Mouse (Mus musculus): Measurements from ENCODE around the gene Cdca4. TPM values are rescaled to one million over a fixed set of nuclear protein-coding genes. Genes with fewer than 3 reads are reported as not detected.

The Cdca4 gene
- 10 to 100 TPM; 66.6 to 83.4 TPM for polyA plus RNA-seq (2017; shearing (Covaris generic))

GRCm38 (mm10) chr12:112829244-112829864 is at the start of gene Cdca4:
Cdca4 (minus strand) TSS chr12:112829423.

GRCm38 (mm10) chr12:112868178-112869087 is 39.2 kb upstream of the Cdca4 start, which contains the start of gene Gpr132:
Gpr132 (minus strand) TSS chr12:112868228.

DNA sequence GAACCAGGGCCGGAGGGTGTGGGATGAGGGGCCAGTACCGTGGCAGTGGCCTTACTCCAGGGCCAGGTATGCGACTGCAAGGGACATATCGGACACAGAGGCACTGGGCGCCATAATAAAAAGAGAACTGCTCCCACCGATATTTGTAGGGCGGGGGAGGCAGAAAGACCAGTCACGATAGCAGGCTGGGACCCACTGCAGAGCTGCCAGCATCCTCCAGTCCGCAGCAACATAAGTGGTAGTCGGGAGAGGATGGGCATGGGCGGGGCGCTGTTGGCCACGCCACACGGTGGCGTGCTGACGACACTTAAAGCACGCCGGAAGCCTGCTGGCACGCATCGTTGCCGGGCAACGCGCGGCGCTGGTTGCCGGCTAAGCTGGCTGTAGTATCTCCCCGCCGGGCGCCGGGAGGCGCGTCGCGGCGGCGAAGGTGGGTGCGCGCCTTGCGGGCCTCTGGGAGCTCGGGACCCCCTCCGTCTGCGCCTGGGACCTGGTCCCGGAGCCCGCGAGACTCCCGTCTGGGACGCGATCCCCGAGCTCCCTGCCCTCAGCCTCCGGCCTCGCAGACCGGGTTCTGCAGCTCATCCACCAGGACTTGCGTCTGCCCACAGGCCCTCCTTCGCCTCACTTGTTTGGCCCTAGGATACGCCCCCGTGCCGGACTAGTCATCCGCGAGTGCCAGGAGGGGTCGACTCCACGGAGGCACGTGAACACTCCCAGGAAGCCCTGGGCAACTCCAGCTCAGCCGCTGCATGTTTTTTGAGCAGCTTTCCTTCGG is 20.4 kb downstream of the Cdca4 start, which contains the start of gene Clba1:
TSS of gene Clba1 (plus strand) at position 351 of the 778 bp plus-strand sequence.

GRCm38 (mm10) chr12:112801864-112802846 is 27.1 kb downstream of the Cdca4 start, which contains the start of gene Ahnak2:
Ahnak2 (minus strand) TSS chr12:112802657.

Other genes with a start within 250 kb of the Cdca4 start
- 10 to 100 TPM; 11.5 to 12.0 TPM for gene Inf2, start 240.6 kb downstream of the Cdca4 start, polyA plus RNA-seq (2017; shearing (Covaris generic))
- 1 to 10 TPM in 1 of 2 experiments, under 1 TPM in 1; 0.87 to 1.9 TPM for gene Adssl1, start 209.4 kb downstream of the Cdca4 start, polyA plus RNA-seq (2017; shearing (Covaris generic))
- 10 to 100 TPM; 39.7 to 49.1 TPM for gene Siva1, start 184.7 kb downstream of the Cdca4 start, polyA plus RNA-seq (2017; shearing (Covaris generic))
- 100 to 1,000 TPM; 147 to 189 TPM for gene Akt1, start 154.5 kb downstream of the Cdca4 start, polyA plus RNA-seq (2017; shearing (Covaris generic))
- gene Zbtb42, start 150.6 kb downstream of the Cdca4 start, polyA plus RNA-seq (2017; shearing (Covaris generic)): 1 to 10 TPM; 1.6 to 6.0 TPM
- 1 to 10 TPM; 7.2 to 9.7 TPM for gene Cep170b, start 109.0 kb downstream of the Cdca4 start, polyA plus RNA-seq (2017; shearing (Covaris generic))
- gene Pld4, start 68.8 kb downstream of the Cdca4 start, polyA plus RNA-seq (2017; shearing (Covaris generic)): 10 to 100 TPM in 1 of 2 experiments, 1 to 10 TPM in 1; 3.1 to 11.5 TPM
- not detected for gene Ahnak2, start 26.8 kb downstream of the Cdca4 start, polyA plus RNA-seq (2017; shearing (Covaris generic))
- under 1 TPM in 1 of 2 experiments, not detected in 1; 0.80 TPM for gene Clba1, start 20.5 kb downstream of the Cdca4 start, polyA plus RNA-seq (2017; shearing (Covaris generic))
- gene Gpr132, start 38.8 kb upstream of the Cdca4 start, polyA plus RNA-seq (2017; shearing (Covaris generic)): 10 to 100 TPM; 29.2 to 34.1 TPM
- 1 to 10 TPM; 1.1 to 2.1 TPM for gene Jag2, start 100.4 kb upstream of the Cdca4 start, polyA plus RNA-seq (2017; shearing (Covaris generic))
- gene Nudt14, start 112.7 kb upstream of the Cdca4 start, polyA plus RNA-seq (2017; shearing (Covaris generic)): 10 to 100 TPM; 53.5 to 60.1 TPM
- 10 to 100 TPM; 41.0 to 48.6 TPM for gene Btbd6, start 147.1 kb upstream of the Cdca4 start, polyA plus RNA-seq (2017; shearing (Covaris generic))
- gene Brf1, start 171.3 kb upstream of the Cdca4 start, polyA plus RNA-seq (2017; shearing (Covaris generic)): 100 to 1,000 TPM; 143 to 169 TPM
- gene Pacs2, start 185.1 kb upstream of the Cdca4 start, polyA plus RNA-seq (2017; shearing (Covaris generic)): 10 to 100 TPM; 11.4 to 22.8 TPM
- gene Tex22, start 245.1 kb upstream of the Cdca4 start, polyA plus RNA-seq (2017; shearing (Covaris generic)): not detected